ENCODE assay signal across 22 mouse cellular contexts in the genomic region with DNA sequence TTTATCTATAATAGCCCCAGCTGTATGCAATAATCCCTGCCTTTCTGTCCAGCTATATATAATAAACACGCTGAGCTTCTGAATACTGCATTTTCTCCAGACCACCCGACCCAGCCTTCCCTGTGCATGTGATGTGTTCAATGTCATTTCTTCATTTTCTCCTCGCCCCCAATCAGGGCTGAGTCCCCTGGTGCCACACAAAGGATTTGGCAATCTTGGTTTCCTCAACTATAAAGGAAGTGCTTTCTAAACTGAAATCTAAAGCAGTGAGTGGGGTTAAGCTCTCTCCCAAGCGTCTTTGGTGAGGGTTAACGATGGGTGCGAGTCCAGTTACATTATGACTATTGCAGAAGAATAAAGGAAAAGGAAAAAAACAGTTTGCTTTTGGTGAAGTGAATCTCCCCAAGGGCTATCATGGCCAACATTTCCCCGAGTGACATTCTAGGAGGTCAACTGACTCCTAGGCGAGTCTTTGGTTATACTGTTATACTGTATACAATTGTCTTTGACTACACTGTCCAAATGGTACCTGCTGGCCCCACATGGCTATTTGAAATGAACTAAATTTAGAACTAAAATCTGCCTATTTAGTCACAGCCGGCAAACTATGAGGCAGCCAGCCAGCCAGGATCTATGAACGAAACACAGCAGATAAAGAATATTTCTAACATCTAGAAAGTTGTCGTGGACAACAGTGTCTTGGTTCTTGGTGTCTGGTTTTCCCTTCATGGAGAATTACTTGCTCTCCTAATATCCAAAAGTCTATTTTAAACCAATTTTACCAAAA. TPM values are rescaled to one million over a fixed set of nuclear protein-coding genes. Genes with fewer than 3 reads are reported as not detected.
A peak's percentile ranks its signal among the peaks of the same experiment; 100 is the strongest.
DNase-seq lines count a peak whose midpoint lies in the region; ATAC-seq and TF ChIP-seq lines count a peak whose summit lies in the region.
"Had no signal": no experiment of that assay in that cellular context is flagged by ENCODE, and none has a peak within 500 bp of the region (broad histone marks: within the 10 kb centered on the region; RNA-seq: fewer than 3 reads in every experiment).

No protein-coding gene starts in this region.

- peak; percentile 37 for DNase-seq in cerebellum, adult 9-10 months
- no peak for DNase-seq in cerebellum, postnatal 4 days (ENCODE audit: low spot score in 2 of 2)
- peak; percentile 4 for DNase-seq in thymus, postnatal 4 days
- DNase-seq in thymus, postnatal 0 days (ENCODE audit: low spot score), result no peak
- DNase-seq in layer of hippocampus, adult 2 months (ENCODE audit: low spot score in 2 of 2), result no peak
- DNase-seq: adrenal gland, adult 8-10 months; adrenal gland, postnatal 36 days; embryo, embryonic 11 days; gastrocnemius, adult 2 months; gastrocnemius, postnatal 25 days; heart, postnatal 14 days; kidney, adult 18-20 months had no signal

- no peak overlapping the region for H3K27ac ChIP-seq in layer of hippocampus, adult 2 months
- H3K27ac ChIP-seq in intestine, embryonic 16.5 days (ENCODE audit: low read length), result no peak overlapping the region
- H3K27ac ChIP-seq: embryonic facial prominence, embryonic 15.5 days; gastrocnemius, adult 2 months; heart, embryonic 15.5 days; hindbrain, embryonic 13.5 days; hindbrain, postnatal 0 days had no signal

- no peaks in the 10 kb centered on the region for H3K9me3 ChIP-seq in intestine, embryonic 16.5 days (ENCODE audit: control insufficient read depth, low read length)
- H3K9me3 ChIP-seq: embryonic facial prominence, embryonic 15.5 days; heart, embryonic 15.5 days; hindbrain, embryonic 13.5 days had no signal

- ATAC-seq in common myeloid progenitor, adult 5-6 weeks (replicated peaks; ENCODE audit: low read depth, poor library complexity, severe bottlenecking), result peak; percentile 79
- ATAC-seq in megakaryocyte progenitor cell, adult 5-6 weeks (replicated peaks; ENCODE audit: poor library complexity), result peak; percentile 86
- ATAC-seq in intestine, embryonic 16.5 days, result no peak
- ATAC-seq: hindbrain, postnatal 0 days had no signal

- H3K4me2 ChIP-seq in intestine, embryonic 16.5 days (ENCODE audit: low read depth, low read length), result no peak overlapping the region
- H3K4me2 ChIP-seq: embryonic facial prominence, embryonic 15.5 days; heart, embryonic 11.5 days; heart, embryonic 15.5 days; hindbrain, embryonic 13.5 days had no signal

- no peaks in the 10 kb centered on the region for H3K4me1 ChIP-seq in intestine, embryonic 16.5 days (ENCODE audit: control insufficient read depth, insufficient read depth, low read length)
- H3K4me1 ChIP-seq: hindbrain, embryonic 13.5 days had no signal

- H3K9ac ChIP-seq in intestine, embryonic 16.5 days (ENCODE audit: low read depth, low read length), result no peak overlapping the region
- H3K9ac ChIP-seq: embryonic facial prominence, embryonic 15.5 days; heart, embryonic 15.5 days; hindbrain, embryonic 13.5 days had no signal

- no peaks in the 10 kb centered on the region for H3K27me3 ChIP-seq in intestine, embryonic 16.5 days (replicated peaks; ENCODE audit: control insufficient read depth, insufficient read depth, low read length)
- H3K27me3 ChIP-seq: embryonic facial prominence, embryonic 15.5 days; heart, embryonic 15.5 days; hindbrain, embryonic 13.5 days had no signal

- 86% methylated on average over 11 of the region's 11 CpGs for WGBS in intestine, embryonic 16.5 days

- no peak overlapping the region for H3K4me3 ChIP-seq in layer of hippocampus, adult 2 months
- no peak overlapping the region for H3K4me3 ChIP-seq in intestine, embryonic 16.5 days (ENCODE audit: low read length)
- H3K4me3 ChIP-seq: embryonic facial prominence, embryonic 15.5 days; erythroblast, embryonic 14.5 days; gastrocnemius, adult 2 months; heart, embryonic 15.5 days; hindbrain, embryonic 13.5 days had no signal

- no peak for TF ChIP-seq CTCF in layer of hippocampus, adult 2 months (conservative IDR thresholded peaks at IDR 0.05)

- no peaks in the 10 kb centered on the region for H3K36me3 ChIP-seq in intestine, embryonic 16.5 days (ENCODE audit: control insufficient read depth, insufficient read depth, low read length)
- H3K36me3 ChIP-seq: embryonic facial prominence, embryonic 15.5 days; G1E; heart, embryonic 15.5 days; hindbrain, embryonic 13.5 days had no signal

RNA-seq across cellular contexts. Expression of gene Plcl2, which starts 18.4 kb away (rescaled TPM):
- 5.0 and 5.3 TPM in 2 replicates for polyA plus RNA-seq in thymus, postnatal 0 days (2015; fragmentation: Nextera tagmentation; extraction: Ambion mirVana)
- total RNA-seq in common myeloid progenitor, adult 5-6 weeks (2017), result 35.1 and 42.6 TPM in 2 replicates
- total RNA-seq in megakaryocyte progenitor cell, adult 5-6 weeks (2015), result 25.0 and 29.6 TPM in 2 replicates
- total RNA-seq in megakaryocyte progenitor cell, adult 5-6 weeks (2017), result 28.1 and 28.5 TPM in 2 replicates
- total RNA-seq in layer of hippocampus, adult 2 months (2021), result 10 to 100 TPM; 55.1 to 58.0 TPM
- 4.0 TPM in 2 replicates for polyA plus RNA-seq in intestine, embryonic 16.5 days (2015; fragmentation: Nextera tagmentation; extraction: Ambion mirVana)
- polyA plus RNA-seq: G1E had no signal

Comparison
In these comparisons a context has a peak if more than half of its experiments do, and no peak if none do; other contexts are left out.
1. DNase-seq: peak in cerebellum, adult 9-10 months (single experiment) and thymus, postnatal 4 days (single experiment); none in cerebellum, postnatal 4 days (0 of 2), thymus, postnatal 0 days (single experiment) and layer of hippocampus, adult 2 months (0 of 2).